Mouse (Mus musculus): ENCODE measurements around the gene Gm11037. TPM values are rescaled to one million over a fixed set of nuclear protein-coding genes. Genes with fewer than 3 reads are reported as not detected.

The Gm11037 gene
- total RNA-seq, 4 experiments from 2014 or later, result not detected

- peak; percentile 20 to 35 for DNase-seq (ENCODE audit: low spot score in 2 of 2)
Measured at GRCm38 (mm10) chr2:131179246-131179886, 46.1 kb downstream of the Gm11037 start.

DNA sequence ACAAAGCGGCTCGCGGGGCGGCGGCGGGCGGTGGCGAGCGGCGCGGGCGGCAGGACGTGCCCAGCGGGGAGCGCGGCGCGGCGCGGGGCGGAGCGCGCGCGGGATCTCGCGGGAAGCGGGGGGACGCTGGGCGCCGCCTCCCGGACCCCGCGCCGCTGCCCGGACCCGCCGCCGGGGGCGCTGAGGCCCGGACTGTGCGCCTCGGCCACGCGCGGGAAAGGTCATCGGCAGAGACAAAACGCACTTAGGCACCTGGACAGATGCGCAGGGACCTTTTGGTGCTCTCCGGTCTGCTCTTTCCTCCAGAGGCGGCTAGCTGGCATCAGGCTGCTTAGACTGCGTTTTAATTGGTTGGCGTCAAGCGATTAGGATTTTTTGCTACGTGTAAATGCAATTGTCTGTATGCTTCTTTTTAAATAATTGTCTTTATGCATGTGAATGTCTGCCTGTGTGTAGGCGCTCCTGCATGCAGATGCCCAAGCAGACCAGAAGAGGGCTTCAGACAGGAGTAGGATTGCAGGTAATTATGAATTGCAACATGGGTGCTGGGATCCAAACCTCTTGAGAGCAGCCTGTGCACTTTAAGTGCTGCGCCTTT is 46.8 kb downstream of the Gm11037 start, which contains the start of gene Cenpb:
TSS of gene Cenpb (minus strand) at position 78 of the 598 bp plus-strand sequence.
- DNase-seq (ENCODE audit: low spot score in 2 of 2), result peak; percentile 72 to 85

Other genes with a start within 250 kb of the Gm11037 start
- 1 to 10 TPM; 2.0 to 4.0 (median 2.9) TPM for gene 4930402H24Rik, start 227.1 kb upstream of the Gm11037 start, total RNA-seq (2022)
- 10 to 100 TPM; 11.4 to 15.0 (median 12.0) TPM for gene Atrn, start 227.0 kb upstream of the Gm11037 start, total RNA-seq (2022)
- 1 to 10 TPM in 3 of 4 experiments, under 1 TPM in 1; 0.92 to 1.7 (median 1.3) TPM for gene Gfra4, start 90.4 kb upstream of the Gm11037 start, total RNA-seq (2022)
- 1 to 10 TPM in 3 of 4 experiments, under 1 TPM in 1; 0.82 to 1.8 (median 1.3) TPM for gene Adam33, start 69.7 kb upstream of the Gm11037 start, total RNA-seq (2022)
- under 1 TPM; 0.19 to 0.72 (median 0.47) TPM for gene Siglec1, start 46.7 kb upstream of the Gm11037 start, total RNA-seq (2022)
- 1 to 10 TPM; 6.8 to 9.2 (median 6.9) TPM for gene Hspa12b, start 6.2 kb upstream of the Gm11037 start, total RNA-seq (2022)
- 1 to 10 TPM; 2.6 to 5.9 (median 4.4) TPM for gene 1700037H04Rik, start 26.6 kb downstream of the Gm11037 start, total RNA-seq (2022)
- 10 to 100 TPM; 77.4 to 89.0 (median 82.6) TPM for gene Cenpb, start 46.6 kb downstream of the Gm11037 start, total RNA-seq (2022)
- 1 to 10 TPM; 1.2 to 2.3 (median 1.9) TPM for gene Cdc25b, start 53.5 kb downstream of the Gm11037 start, total RNA-seq (2022)
- 1 to 10 TPM in 3 of 4 experiments, under 1 TPM in 1; 0.94 to 1.7 (median 1.5) TPM for gene Spef1, start 53.8 kb downstream of the Gm11037 start, total RNA-seq (2022)
- gene Ap5s1, start 73.6 kb downstream of the Gm11037 start, total RNA-seq (2022), result 10 to 100 TPM; 10.7 to 21.6 (median 18.7) TPM
- 10 to 100 TPM; 39.9 to 46.3 (median 43.4) TPM for gene Mavs, start 100.6 kb downstream of the Gm11037 start, total RNA-seq (2022)
- gene Pank2, start 129.0 kb downstream of the Gm11037 start, total RNA-seq (2022), result 10 to 100 TPM; 18.9 to 25.4 (median 23.8) TPM
- 1 to 10 TPM; 1.4 to 2.3 (median 1.4) TPM for gene Rnf24, start 219.4 kb downstream of the Gm11037 start, total RNA-seq (2022)

Measured in gastrocnemius, adult 8-10 months (tissue).